Mouse (Mus musculus) forebrain, embryonic 12.5 days (tissue): ENCODE measurements at regions not wholly inside any gene's neighbourhood (a gene's known extent, or its start where the extent isn't known, plus 50 kb on each side); places are given as distances from the start of the nearest gene placed in this dataset.

ENCODE experiments used
- ATAC-seq: fragments of 200-750 bp; cut with Nextera tagmentation; 2 replicates; pipeline ENCODE4 v1.8.0; 2017; ENCODE audit warnings: moderate TSS enrichment; ENCODE audit not compliant: low FRiP score
- H3K27ac ChIP-seq: fragments of 300-500 bp; sonication (generic); 2 replicates; pipeline ENCODE4 v1.5.1; 2016; ENCODE audit warnings: mild to moderate bottlenecking
- H3K27me3 ChIP-seq: fragments of 300-500 bp; sonication (generic); 2 replicates; pipeline ENCODE4 v1.6.1; 2016; ENCODE audit warnings: mild to moderate bottlenecking
- H3K36me3 ChIP-seq: fragments of 300-500 bp; sonication (generic); replicated peaks from 2 replicates; pipeline ENCODE4 v1.6.1; 2016; ENCODE audit warnings: mild to moderate bottlenecking
- H3K4me1 ChIP-seq: fragments of 300-500 bp; sonication (generic); 2 replicates; pipeline ENCODE4 v1.6.1; 2016
- H3K4me2 ChIP-seq: fragments of 300-500 bp; sonication (generic); 2 replicates; pipeline ENCODE4 v1.6.1; 2016; ENCODE audit warnings: mild to moderate bottlenecking, moderate library complexity
- H3K4me3 ChIP-seq: fragments of 300-500 bp; sonication (generic); replicated peaks from 2 replicates; pipeline ENCODE4 v1.5.1; 2016; ENCODE audit warnings: mild to moderate bottlenecking
- H3K9ac ChIP-seq: fragments of 300-500 bp; sonication (generic); 2 replicates; pipeline ENCODE4 v1.6.1; 2016; ENCODE audit warnings: mild to moderate bottlenecking
- H3K9me3 ChIP-seq: fragments of 300-500 bp; sonication (generic); 2 replicates; pipeline ENCODE4 v1.6.1; 2016
- WGBS: fragments of 180-500 bp; shearing (Covaris S2); methylation state at CpG from one replicate; pipeline ENCODE4 v1.1.7; 2016; 5-methylcytosine and 5-hydroxymethylcytosine counted together

DNA sequence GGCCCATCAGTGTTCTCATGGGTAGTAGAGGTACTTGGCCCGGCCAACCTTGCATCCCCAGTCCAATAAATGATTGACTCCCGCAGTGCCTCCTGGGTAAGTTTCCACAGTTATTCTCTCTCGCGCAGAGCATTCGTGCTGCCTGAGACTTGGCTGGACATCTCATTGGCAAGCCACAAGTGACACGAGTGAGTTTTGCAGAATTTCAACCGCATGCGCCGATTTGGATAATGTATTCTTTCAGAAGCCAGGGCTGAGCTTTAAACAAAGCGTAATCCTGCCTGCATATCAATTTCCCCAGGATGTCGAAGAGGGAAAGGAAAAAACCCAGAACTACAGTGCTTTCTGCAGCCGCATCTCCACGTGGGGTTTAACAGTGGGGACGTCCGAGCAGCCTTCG is 112.6 kb downstream of the 3100002H09Rik start:
- 53% methylated on average over 16 of the region's 16 CpGs for WGBS
- Histone ChIP-seq H3K4me1 (peaks cover 8% of the 10 kb centered on the region), H3K27ac (no peak overlapping the region), H3K27me3 (peaks cover 16% of the 10 kb centered on the region; the same call in 1 of the 2 replicates), H3K4me2 (no peak overlapping the region), H3K4me3 (no peak overlapping the region), H3K9ac (no peak overlapping the region), H3K9me3 (no peaks in the 10 kb centered on the region), H3K36me3 (no peaks in the 10 kb centered on the region)
- ATAC-seq = no peak

DNA sequence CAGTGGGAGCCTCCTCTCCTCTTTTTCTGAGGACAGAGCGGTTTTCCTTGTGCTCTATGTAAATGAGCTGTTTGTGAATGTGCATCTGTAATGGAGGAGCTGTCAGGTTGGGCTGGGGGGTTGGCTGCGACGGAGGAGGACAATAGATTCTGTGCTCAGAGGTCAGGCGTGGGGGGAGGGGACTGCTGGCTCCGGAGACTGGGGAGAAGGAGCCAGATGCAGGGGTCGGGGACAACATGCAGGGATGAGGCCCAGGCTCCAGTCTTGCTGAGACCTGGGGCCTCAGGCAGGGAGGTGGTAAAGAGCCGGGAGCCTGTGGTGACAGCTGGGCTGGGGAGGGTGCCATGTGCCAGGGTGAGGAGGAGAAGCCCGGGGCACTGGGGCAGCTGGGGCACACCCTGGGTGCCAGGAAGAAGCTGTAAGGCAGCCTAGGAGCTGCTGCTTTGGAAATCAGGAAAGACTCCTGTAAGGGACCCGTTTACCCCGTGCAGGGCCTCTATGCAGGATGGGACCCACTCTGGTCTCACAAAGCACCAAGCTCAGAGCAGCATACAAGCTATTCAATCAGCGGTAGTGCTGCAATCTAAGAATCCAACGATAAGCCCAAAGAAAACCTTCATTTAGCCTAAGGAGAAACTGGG is 124.5 kb downstream of the 3100002H09Rik start:
- peak overlapping the region; percentile 27 for H3K4me2 ChIP-seq
- peaks cover 26% of the 10 kb centered on the region for H3K4me1 ChIP-seq
- 1% methylated on average over 12 of the region's 12 CpGs for WGBS
- H3K9ac ChIP-seq = peak overlapping the region; percentile 36
- H3K36me3 ChIP-seq = no peaks in the 10 kb centered on the region
- H3K9me3 ChIP-seq = peaks cover 30% of the 10 kb centered on the region
- peaks cover 40% of the 10 kb centered on the region for H3K27me3 ChIP-seq
- no peak overlapping the region for H3K4me3 ChIP-seq
- peak; percentile 87 for ATAC-seq
- peak overlapping the region; percentile 89 for H3K27ac ChIP-seq

DNA sequence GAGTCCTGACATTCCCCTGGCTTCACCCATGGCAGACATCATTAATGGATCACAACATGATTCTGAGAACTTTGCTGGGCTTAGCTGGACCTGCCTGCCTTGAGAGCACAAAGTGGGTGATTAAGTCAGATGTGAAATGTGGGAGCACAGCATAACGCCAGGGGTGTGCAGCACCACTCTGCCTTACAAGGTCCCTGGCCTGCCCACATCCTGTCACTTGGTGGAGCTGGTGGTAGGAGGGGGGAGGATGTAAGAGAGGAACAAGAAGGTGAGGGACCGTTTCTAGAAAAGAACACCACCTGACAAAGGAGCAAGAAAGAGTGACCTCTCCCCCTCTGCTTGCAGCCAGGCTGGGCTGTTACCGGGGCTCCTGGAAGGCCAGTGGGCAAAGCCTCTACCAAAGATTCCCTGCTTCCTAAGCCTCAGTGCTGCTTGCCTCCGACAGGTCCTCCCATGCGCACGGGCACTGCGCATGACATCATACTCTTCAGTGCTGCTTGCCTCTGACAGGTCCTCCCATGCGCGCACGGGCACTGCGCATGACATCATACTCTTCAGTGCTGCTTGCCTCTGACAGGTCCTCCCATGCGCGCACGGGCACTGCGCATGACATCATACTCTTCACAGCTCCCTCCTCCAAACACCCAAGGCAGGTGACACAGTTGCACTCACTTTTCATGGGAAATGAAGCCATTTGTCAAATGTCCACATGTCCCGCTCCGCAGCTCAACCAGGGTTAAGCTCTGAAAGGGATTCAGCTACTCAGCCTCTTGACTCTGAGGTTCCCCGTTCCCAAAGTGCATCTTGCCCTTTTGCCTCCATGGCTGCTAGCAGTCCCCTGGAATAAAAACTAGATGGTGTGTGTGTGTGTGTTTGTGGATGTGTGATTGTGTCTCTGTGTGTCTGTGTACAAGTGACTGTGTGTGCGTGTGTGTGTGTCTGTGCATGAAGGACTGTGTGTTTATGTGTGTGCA is 125.7 kb downstream of the 3100002H09Rik start:
- Histone ChIP-seq H3K9me3 (peaks cover 23% of the 10 kb centered on the region), H3K36me3 (no peaks in the 10 kb centered on the region), H3K27ac (peak overlapping the region; percentile 89), H3K9ac (0 out of 2 replicates have a peak overlapping the region, but pooled peaks have one; percentile 36), H3K27me3 (peaks cover 43% of the 10 kb centered on the region), H3K4me2 (peak overlapping the region; percentile 15; the same call in 1 of the 2 replicates), H3K4me3 (no peak overlapping the region), H3K4me1 (peaks cover 27% of the 10 kb centered on the region)
- 31% methylated on average over 19 of the region's 19 CpGs for WGBS
- peak; percentile 39; the same call in 1 of the 2 replicates for ATAC-seq

DNA sequence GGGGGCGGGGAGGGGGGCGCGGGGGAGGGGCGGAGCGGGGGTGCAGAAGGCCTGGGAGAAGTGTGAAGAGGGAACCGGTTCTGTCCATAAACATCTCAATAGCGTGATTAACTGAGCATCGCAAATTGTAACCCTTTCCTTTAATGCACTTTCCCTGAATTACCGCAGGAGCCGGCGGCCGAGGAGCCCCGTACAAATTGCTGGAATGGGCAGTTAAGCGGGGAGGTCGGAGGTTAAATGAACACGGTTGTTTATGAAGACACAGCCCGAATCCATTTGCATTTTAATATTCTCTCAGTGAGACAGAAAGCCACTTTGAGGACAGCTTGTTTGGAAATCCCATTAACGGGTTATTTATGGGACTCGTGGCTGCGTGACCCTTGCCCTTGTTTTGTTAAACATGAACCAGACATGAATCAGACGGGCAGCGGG is 132.7 kb downstream of the 3100002H09Rik start:
- H3K27ac ChIP-seq = peak overlapping the region; percentile 61; the same call in 1 of the 2 replicates
- peak overlapping the region; percentile 17 for H3K4me3 ChIP-seq
- no peak overlapping the region for H3K9ac ChIP-seq
- WGBS = under 1% methylated on average over 22 of the region's 22 CpGs
- peaks cover 87% of the 10 kb centered on the region for H3K27me3 ChIP-seq
- H3K4me2 ChIP-seq = peak overlapping the region; percentile 49
- H3K4me1 ChIP-seq = peaks cover 24% of the 10 kb centered on the region
- ATAC-seq = no peak; the same call in 1 of the 2 replicates
- H3K36me3 ChIP-seq = no peaks in the 10 kb centered on the region
- no peaks in the 10 kb centered on the region for H3K9me3 ChIP-seq

DNA sequence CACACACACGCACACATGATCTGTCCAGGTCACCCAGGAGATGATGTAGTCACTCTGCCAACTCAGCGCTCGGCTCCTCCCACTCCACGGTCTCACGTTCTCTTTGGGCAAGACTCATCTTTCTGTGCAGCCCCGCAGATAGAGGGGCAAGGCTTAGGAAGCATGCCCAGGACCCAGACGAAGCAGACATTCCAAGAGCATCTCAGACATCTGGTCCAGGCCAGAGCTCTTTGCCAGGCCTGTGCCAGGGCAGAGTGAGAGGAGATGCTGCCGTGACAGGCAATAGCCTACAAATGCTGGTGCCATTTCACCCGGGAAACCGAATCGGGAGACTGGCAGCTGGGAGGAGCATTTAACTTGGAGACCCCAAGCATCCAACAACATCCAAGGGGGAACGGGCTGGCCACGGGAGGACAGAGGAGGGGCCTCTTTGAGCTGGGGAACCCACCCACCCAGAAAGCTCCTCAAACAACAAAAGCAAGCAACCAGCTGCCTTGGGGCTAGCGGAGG is 133.2 kb downstream of the 3100002H09Rik start:
- no peaks in the 10 kb centered on the region for H3K9me3 ChIP-seq
- peaks cover 87% of the 10 kb centered on the region for H3K27me3 ChIP-seq
- peak overlapping the region; percentile 80 for H3K27ac ChIP-seq
- H3K36me3 ChIP-seq = no peaks in the 10 kb centered on the region
- no peak overlapping the region for H3K9ac ChIP-seq
- peak; percentile 86 for ATAC-seq
- H3K4me1 ChIP-seq = peaks cover 24% of the 10 kb centered on the region
- H3K4me3 ChIP-seq = peak overlapping the region; percentile 17
- WGBS = 11% methylated on average over 14 of the region's 14 CpGs
- H3K4me2 ChIP-seq = peak overlapping the region; percentile 49

DNA sequence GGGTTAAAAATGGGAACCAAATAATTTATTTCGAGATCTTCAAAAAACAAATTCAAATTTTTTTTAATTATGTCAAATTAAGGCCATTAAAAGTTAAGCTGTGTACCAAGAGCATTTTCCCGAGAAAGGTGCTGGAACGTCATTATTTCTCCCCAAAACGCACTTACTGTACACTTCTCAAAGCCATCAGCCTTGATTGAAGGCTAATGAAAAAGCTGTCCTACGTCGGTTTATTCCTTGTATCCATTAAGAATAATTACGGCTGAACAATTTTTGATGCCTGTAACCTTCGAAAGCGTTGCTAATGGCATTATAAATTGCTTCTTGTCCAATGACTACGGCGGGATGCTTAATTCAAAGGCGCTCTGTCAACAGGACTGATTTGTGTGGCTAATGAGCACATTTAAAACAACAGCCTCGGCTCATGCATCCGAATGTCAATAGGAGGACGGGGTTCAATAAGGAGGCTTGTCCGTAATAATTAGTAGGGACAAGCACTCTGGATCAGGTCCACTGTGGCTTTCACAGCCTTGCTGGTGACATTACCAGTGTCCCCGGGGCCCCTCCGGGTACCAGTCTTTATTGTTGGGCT is 145.3 kb downstream of the 3100002H09Rik start:
- H3K4me3 ChIP-seq = no peak overlapping the region
- 26% methylated on average over 18 of the region's 18 CpGs for WGBS
- peaks cover 80% of the 10 kb centered on the region for H3K27me3 ChIP-seq
- no peaks in the 10 kb centered on the region for H3K9me3 ChIP-seq
- no peak overlapping the region for H3K9ac ChIP-seq
- H3K4me1 ChIP-seq = peaks cover 15% of the 10 kb centered on the region
- H3K4me2 ChIP-seq = no peak overlapping the region
- H3K27ac ChIP-seq = peak overlapping the region; percentile 56
- ATAC-seq = peak; percentile 68
- no peaks in the 10 kb centered on the region for H3K36me3 ChIP-seq

DNA sequence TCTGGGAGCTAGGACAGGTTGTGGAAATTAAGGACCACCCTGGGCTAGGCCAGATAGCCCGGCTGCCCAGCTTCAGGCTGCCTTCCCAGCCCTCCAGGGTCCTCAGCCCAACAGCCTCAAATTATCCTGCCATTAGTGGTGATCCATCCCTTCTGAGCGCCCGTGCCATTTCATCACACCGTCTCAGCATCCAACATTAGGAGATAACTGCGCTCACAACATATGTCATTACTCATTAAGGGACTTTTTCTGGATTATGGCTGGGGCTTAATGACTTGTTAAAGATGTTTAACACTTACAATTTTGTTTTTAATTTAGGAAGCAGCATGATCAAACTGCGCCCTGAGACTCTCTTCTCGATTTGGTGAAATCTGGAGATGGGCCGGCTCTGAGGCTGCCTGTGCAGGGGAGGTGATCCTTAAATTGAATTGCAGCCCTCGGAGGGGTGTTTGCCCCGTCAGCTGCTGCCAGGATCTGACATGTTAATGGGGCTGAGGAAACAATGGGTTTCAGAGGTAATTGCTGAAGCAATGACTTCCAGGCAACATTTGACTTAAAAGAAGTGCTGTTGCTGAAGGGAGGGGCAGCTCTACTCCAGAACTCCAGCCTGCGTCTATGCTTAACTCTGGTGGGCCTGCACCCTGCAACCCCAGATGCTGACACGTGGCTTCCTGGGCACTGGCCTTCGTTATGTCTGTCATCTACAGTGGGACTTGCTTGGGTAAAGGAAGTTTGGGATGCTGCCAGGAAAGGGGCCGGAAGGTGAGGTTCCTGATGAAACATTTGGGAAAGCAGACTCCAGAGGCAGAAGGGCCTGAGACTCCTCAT is 154.9 kb downstream of the 3100002H09Rik start:
- H3K4me3 ChIP-seq = no peak overlapping the region
- peaks cover 48% of the 10 kb centered on the region for H3K4me1 ChIP-seq
- H3K27ac ChIP-seq = peak overlapping the region; percentile 62; the same call in 1 of the 2 replicates
- no peaks in the 10 kb centered on the region for H3K36me3 ChIP-seq
- peaks cover 62% of the 10 kb centered on the region for H3K27me3 ChIP-seq
- no peak overlapping the region for H3K4me2 ChIP-seq
- no peaks in the 10 kb centered on the region for H3K9me3 ChIP-seq
- peak; percentile 44; the same call in 1 of the 2 replicates for ATAC-seq
- WGBS = 31% methylated on average over 14 of the region's 14 CpGs
- H3K9ac ChIP-seq = no peak overlapping the region

DNA sequence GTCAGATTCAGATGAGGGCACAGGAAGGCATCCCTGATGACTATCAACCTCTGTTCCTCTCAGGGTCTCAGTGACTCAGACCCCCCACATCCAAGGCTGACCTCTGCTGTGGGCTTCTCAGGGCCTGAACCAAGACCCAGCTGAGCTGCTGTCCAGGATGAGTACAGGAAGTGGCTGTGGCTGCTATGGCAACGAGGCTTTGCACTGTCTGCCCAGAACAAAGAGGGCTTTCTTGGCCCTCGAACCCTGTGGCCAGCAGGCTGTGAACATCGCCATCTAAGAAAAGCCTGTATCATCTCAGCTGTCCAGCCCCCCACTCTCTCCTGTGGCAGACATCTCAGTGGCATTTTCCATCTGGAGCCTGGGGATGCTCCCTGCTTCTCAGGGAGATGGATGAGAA is 159.5 kb downstream of the 3100002H09Rik start:
- WGBS = 9% methylated on average over 3 of the region's 3 CpGs
- Histone ChIP-seq H3K4me2 (no peak overlapping the region), H3K36me3 (no peaks in the 10 kb centered on the region), H3K27me3 (peaks cover 30% of the 10 kb centered on the region), H3K9me3 (no peaks in the 10 kb centered on the region), H3K4me3 (no peak overlapping the region), H3K27ac (0 out of 2 replicates have a peak overlapping the region, but pooled peaks have one; percentile 25), H3K4me1 (peaks cover 34% of the 10 kb centered on the region), H3K9ac (0 out of 2 replicates have a peak overlapping the region, but pooled peaks have one; percentile 7)
- peak; percentile 65 for ATAC-seq

DNA sequence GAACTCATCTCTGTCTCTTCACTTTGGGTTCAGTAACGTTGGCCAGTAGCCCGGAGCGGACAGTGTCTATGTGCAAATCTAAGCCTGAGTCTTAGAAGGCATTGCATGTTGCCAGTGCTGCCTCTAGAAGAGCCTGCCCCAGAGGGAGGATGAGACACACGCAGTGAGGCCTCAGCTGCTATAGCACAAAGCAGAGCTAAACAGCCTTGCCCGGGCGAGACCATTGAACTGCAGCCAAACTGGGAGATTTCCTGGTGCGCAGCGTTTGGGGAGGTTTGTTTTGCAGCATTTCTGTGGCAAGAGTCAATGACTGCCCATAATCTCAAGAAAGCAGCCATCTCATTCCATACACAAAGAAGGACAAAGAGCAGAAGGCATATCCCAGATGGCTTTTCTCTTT is 164.0 kb downstream of the 3100002H09Rik start:
- ATAC-seq = no peak
- H3K27me3 ChIP-seq = peaks cover 52% of the 10 kb centered on the region
- no peaks in the 10 kb centered on the region for H3K9me3 ChIP-seq
- no peak overlapping the region for H3K27ac ChIP-seq
- H3K9ac ChIP-seq = no peak overlapping the region
- H3K4me3 ChIP-seq = no peak overlapping the region
- H3K4me2 ChIP-seq = no peak overlapping the region
- H3K36me3 ChIP-seq = no peaks in the 10 kb centered on the region
- 67% methylated on average over 8 of the region's 8 CpGs for WGBS
- peaks cover 43% of the 10 kb centered on the region for H3K4me1 ChIP-seq

DNA sequence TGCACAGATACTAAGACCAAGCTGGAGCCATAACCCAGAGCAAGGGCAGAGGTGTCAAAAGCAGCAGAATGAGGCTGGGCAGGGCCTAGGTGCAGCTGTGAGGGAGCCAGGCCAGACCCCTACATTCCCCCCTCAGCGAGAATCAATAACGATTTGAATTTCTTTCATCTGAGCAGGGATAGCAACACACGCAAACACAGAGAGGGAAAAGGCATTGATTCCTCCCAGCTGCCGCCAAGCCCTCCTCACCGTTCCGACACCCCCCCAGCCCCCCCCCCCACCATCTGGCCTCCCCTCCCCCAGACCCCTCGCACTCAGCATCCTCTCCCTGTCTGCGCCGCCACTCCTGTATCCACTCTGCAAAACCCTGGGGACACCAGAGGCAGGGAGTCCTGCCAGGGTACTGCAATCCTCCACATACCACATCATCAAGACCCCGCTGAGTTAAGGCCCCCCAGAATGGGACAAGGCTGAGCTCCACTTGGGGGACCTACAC is 166.9 kb downstream of the 3100002H09Rik start:
- no peaks in the 10 kb centered on the region for H3K9me3 ChIP-seq
- no peak overlapping the region for H3K4me3 ChIP-seq
- H3K27ac ChIP-seq = peak overlapping the region; percentile 61; the same call in 1 of the 2 replicates
- no peaks in the 10 kb centered on the region for H3K36me3 ChIP-seq
- H3K4me1 ChIP-seq = peaks cover 34% of the 10 kb centered on the region
- peak overlapping the region; percentile 34 for H3K4me2 ChIP-seq
- H3K27me3 ChIP-seq = peaks cover 69% of the 10 kb centered on the region
- ATAC-seq = peak; percentile 71
- 0 out of 2 replicates have a peak overlapping the region, but pooled peaks have one; percentile 5 for H3K9ac ChIP-seq
- 0% methylated on average over 5 of the region's 10 CpGs for WGBS

DNA sequence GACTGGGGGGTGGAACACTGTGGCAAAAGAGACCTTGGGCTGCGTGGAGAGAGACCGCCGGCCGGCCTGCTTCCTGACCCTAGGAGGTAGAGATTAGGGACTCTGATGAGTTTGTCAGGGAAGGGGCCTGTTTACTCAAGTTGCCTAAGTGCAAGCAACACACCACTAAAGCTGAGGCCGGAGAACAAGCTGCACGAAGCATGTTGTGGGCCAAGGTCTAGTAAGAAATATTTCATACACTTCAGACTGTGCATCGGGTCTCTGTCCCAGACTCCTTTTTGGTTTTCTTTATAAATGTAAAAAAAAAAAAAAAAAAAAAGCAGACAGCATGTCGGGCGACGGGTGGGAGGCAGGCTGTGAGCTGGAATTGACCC is 167.5 kb downstream of the 3100002H09Rik start:
- H3K27me3 ChIP-seq = peaks cover 69% of the 10 kb centered on the region
- WGBS = 16% methylated on average over 10 of the region's 10 CpGs
- H3K36me3 ChIP-seq = no peaks in the 10 kb centered on the region
- peak overlapping the region; percentile 61 for H3K27ac ChIP-seq
- peak overlapping the region; percentile 34; the same call in 1 of the 2 replicates for H3K4me2 ChIP-seq
- no peak overlapping the region for H3K9ac ChIP-seq
- H3K4me3 ChIP-seq = no peak overlapping the region
- peaks cover 34% of the 10 kb centered on the region for H3K4me1 ChIP-seq
- ATAC-seq = no peak
- H3K9me3 ChIP-seq = no peaks in the 10 kb centered on the region
